Mouse (Mus musculus) spleen, postnatal 10 days (tissue): ENCODE data around the gene Cnksr1.
"Not testable (repeated sequence)": the region's sequence is repeated elsewhere in the genome, so short reads cannot be mapped to it uniquely, and the experiment has no call there.

Experiments used
- DNase-seq, 2 experiments: peaks; one replicate each; pipeline ENCODE4 v3.0.0; 2021 to 2022; ENCODE audit warnings: low spot score in 2 of 2

Cnksr1 gene

GRCm38 (mm10) chr4:134238279-134238651 is at the start of gene Cnksr1:
Gene Cnksr1, minus strand, starts transcription at chr4:134238399.
- no peak for DNase-seq

DNA sequence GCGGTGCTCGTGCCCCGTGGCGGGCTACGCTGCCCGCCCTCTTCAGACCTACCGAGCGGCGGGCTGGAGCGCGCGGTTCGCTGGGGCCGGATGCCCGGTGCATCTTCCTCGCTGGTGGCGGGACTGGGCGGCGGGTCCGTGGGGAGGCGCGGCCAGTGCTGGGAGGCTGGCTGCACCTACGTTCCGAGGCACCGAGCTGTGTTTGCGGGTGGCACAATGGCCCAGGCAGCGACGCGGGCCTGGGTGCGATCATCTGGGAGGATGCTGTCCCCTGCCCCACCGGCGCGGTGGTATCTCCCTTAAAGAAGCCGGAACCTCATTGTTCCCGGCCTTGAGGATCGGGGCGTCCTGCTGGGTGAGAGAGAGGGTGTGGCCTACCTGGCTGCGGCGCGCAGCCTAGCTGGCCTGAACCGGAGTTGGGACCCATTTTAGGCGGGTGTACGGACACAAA is 49.4 kb upstream of the Cnksr1 start, which contains the start of gene Pdik1l:
Gene Pdik1l (minus strand): TSS at position 321 of the 451 bp plus-strand sequence.
- peak; percentile 82 to 85 for DNase-seq

- DNase-seq, result peak; percentile 98 to 99
These were observed 49.0 kb upstream of the Cnksr1 start for GRCm38 (mm10) chr4:134287168-134287564.

DNA sequence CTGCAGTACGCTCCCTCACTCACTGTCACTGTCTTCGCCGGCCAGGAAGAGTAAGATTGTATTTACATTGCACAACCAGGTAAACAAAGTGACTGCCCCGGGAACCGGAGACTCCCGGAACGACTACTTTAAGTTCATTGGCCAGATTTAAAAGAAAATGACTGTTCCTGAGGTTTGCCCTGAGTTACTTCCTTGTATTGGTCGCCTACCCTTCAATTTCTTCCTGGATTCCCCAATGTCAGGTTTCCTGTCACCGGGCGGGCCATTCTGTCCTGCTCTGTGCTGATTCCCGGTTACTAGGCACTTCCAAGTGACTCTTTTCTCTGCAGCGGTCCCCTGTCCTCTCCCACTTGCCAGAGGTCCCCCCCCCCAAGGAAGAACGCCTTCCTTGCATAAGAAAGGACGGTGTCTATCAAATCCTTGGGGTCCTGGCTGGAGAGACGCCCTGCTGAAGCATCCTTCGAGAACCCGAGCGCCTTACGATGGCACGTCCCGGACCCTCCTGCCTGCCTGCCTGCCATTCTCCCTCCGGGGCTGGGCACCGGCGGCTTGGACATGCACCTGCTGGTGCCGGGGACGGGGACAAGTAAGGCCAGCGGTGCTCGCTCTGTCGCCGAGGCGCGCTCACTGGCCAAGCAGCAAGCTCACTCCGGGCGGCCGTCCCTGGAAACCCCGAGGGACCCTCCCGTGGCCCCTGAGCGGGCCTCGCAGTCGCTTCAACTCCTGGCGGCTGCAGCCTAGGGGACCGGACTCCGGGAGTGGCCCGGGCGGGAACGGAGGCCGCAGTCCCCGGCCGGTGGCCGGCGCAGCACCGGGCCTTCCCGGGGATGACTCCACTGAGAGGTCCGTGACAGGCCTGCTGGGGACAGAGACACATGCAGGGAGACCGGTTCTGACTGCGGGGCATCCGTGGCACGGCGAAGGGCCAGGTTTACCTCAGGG is 48.3 kb upstream of the Cnksr1 start:
- peak; percentile 32 to 60 for DNase-seq

- peak; percentile 53 to 71 for DNase-seq
These were observed 46.7 kb upstream of the Cnksr1 start for GRCm38 (mm10) chr4:134284942-134285341.

DNA sequence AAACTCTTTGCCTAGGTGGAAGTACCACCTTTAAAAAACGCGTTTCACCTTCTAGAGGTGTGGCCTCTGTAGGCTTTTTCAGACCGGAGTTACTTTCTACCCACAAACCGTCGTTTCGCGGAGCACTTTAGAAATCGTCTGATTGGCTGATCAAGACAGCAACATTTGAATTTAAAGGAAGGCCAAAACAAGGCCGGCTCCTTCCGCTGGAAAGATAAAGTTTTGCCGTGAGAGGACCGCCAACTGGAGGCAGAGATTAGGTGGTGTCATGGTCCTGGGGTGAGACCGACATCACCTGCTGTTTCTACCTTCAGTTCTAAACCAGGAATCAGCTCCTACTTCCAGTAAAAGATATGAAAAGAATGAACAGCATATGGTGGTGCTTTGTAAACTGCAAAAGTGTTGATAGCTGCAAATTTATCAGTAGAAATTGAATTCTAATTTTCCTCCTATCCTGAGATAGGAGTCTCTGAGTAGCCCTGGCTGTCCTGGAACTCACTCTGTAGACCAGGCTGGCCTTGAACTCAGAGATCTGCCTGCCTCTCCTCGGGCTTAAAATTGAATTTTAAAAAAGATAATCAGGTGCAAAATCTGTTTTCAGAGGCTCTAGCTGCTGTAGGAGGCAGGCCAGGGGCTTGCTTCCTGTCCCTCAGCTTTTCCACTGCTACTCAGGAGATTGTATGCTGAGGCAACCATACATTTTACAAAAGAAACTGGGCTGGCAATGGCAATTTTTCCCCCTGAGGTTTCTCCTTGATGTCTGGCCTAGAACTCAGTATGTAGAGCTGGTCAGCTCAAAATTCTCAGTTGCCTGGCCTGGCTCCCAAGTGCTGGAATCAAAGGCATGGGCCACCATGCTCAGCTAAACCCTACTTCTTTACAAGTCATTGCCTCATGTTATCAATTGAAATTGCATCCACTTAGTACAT is 35.5 kb upstream of the Cnksr1 start:
- DNase-seq, result peak; percentile 50 to 74

DNA sequence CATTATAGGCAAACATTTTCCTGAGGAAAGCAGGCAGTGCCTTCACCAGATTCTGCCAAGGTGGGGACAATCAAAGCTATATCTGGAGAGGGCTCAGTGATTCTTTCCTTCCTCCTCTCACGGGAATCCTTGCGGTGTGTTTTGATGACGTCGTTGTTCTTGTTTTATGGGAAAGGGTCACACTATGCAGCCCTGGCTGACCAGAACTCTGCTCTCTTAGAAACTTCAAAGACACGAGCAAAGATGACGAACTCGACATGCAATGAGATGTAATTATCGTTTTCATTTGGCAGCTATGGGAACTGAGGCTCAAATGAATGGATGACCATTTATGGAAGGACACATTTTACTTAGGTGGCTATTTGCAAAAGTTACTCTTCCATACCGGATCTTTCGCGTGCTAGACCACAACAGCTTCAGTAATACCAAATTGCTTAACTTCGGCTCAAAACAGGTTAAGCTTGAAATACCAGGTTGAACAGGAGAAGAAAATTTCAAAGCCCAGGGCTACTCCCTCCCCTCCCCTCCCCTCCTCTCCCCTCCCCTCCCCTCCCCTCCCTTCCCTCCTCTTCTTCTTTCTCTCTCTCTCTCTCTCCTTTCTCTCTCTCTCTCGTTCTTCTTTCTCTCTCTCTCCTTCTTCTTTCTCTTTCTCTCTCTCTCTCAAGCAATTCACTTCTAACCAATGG is 34.7 kb upstream of the Cnksr1 start:
- no peak for DNase-seq

- DNase-seq, result no peak
These were observed 33.8 kb upstream of the Cnksr1 start for GRCm38 (mm10) chr4:134271979-134272378.

DNA sequence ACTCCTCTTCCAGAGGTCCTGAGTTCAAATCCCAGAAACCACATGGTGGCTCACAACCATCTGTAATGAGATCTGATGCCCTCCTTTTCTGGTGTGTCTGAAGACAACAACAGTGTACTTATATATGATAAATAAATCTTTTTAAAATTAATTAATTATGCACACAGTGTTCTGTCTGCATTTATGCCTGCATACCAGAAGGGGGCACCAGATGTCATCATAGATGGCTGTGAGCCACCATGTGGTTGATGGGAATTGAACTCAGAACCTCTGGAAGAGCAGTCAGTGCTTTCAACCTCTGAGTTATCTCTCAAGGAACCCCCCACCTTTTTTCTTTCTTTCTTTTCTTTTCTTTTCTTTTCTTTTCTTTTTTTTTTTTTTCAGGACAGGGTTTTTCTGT is 31.4 kb upstream of the Cnksr1 start:
- not testable (repeated sequence) for DNase-seq

GRCm38 (mm10) chr4:134268102-134268655 is 30.0 kb upstream of the Cnksr1 start:
- DNase-seq, result no peak

GRCm38 (mm10) chr4:134265860-134266585 is 27.8 kb upstream of the Cnksr1 start:
- DNase-seq, result no peak

- DNase-seq, result peak in 1 of 2 experiments; percentile 78
These were observed 25.0 kb upstream of the Cnksr1 start for GRCm38 (mm10) chr4:134263191-134263590.

- DNase-seq, result no peak
These were observed 20.2 kb upstream of the Cnksr1 start for GRCm38 (mm10) chr4:134258354-134258753.

- no peak for DNase-seq
These were observed 19.2 kb upstream of the Cnksr1 start for GRCm38 (mm10) chr4:134257198-134258009.

DNA sequence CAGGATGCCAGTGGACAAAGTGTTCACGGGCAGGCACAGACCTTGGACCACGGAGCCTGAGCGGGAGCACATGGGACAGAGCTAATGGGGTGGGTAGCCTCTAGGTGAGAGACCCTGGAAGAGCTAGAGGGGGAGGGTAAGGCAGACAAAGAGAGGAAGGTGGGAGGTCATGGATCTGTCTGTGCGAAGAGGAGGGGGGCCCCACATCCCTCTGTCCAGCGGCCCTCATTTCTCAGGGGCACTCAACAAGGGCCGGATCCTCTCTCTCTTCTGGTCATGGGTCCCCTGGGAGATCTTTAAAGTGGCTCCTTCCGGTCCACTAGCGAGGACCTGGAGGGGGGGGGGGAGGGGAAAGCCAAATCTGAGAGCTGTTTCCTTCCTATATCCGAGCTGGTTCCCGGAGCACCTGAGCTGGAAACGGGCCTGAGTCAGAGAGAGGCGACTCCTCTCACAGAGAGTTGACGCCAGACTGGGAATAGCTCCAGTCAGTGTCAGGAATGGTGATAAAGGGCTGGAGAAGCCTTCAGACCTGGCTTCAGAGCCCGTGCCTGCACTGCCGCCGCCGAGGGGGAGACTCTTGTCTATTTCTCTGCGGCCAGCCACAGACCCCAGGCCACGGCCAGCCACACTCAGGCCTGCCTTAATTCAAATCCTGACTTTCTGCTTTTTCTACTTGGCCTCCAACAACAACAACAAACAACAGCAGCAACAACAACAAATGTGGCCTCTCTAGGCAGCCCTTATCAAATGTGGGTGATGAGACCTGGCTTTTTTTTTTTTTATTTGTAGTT is 18.4 kb upstream of the Cnksr1 start:
- DNase-seq, result no peak

DNA sequence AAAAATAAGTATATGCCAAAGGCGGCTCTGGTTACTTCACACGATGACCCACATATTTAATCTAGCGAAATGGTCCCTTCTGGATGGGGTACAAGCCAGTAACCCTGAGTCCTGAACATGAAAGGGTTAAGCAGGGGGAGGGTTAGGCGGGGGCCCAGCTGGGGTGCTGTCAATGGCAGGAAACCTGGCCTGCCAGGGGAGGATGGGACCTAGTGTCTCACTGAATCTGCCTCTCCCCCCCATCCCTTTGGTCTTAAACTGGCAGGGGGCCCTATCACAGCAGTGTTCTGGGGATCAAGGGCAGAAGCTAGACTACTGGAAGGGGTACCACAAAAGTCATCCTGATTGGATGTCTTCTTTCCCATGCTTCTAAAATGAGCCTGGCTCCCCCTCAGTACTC is 17.7 kb upstream of the Cnksr1 start:
- no peak for DNase-seq

GRCm38 (mm10) chr4:134254835-134255234 is 16.6 kb upstream of the Cnksr1 start:
- DNase-seq, result no peak

GRCm38 (mm10) chr4:134253722-134254324 is 15.6 kb upstream of the Cnksr1 start, which contains the start of gene Grrp1:
Gene Grrp1, minus strand, starts transcription at chr4:134254106.
- DNase-seq, result no peak
